Mouse (Mus musculus): Measurements from ENCODE around the gene Ppm1h. TPM values are rescaled to one million over a fixed set of nuclear protein-coding genes. Genes with fewer than 3 reads are reported as not detected.

The Ppm1h gene
- total RNA-seq, 2 experiments from 2014 or later: 21.4 to 28.5 TPM

DNA sequence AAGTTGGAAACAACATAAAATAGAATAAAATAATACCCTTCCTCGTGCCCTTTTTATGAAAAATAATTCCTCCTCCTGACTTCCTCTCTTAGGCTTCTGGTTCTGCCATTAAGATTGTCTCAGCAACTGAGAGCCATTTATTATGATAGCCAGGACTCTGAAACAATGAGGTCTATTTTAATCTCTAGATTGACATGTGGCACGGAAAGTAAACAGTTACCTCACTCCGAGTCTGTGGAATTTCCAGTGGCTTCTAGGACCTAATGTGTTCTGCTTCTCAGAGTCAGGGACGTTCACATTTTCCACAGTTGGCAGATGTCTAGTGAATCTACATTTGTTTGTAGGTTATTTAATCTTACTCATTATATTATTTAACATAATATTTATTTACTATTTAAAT, 87.0 kb downstream of the Ppm1h start:
- ATAC-seq (replicated peaks; ENCODE audit: poor library complexity): no peak

DNA sequence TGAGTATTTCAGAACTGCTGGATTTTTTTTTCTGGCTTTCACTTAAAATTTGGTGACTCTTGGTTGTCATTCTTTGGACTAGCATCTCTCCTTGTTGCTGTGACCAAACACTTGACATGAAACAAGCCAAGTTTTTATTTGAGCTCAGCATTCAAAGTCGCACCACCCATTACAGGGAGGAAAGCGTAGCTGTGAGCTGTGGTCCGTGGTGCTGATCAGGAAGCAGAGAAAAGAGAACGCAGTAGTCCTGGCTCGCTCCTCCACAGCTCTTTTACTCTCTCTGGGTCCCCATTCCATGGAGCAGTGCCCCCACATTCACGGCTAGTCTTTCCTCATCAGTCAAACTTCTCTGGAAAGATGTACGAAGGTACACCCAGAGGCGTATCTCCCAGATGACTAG, 87.4 kb downstream of the Ppm1h start:
- ATAC-seq (replicated peaks; ENCODE audit: poor library complexity): no peak

GRCm38 (mm10) chr10:122768204-122768892, 89.8 kb downstream of the Ppm1h start:
- no peak for ATAC-seq (replicated peaks; ENCODE audit: poor library complexity)

DNA sequence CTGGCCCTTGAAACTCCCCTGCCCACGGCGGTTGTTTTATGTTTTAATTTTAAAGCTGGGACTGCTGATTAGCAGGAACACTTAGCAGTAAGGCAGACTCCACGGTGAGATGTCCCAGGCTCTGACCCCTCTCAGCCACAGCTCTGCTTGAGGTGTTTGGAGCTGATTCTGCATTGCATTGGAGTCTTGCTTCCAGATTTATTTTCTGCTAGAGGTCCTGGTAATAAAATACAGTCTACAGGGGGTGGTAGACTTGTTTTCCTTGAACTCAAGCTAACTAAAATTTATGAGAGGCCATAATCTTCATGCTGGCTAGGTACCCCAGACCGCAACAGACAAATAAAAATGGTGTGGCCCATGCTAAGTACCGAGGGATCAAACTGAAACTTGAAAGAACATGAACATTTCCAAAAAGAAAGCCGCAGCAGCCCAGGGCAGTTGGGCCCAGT, 90.4 kb downstream of the Ppm1h start:
- no peak for ATAC-seq (replicated peaks; ENCODE audit: poor library complexity)

DNA sequence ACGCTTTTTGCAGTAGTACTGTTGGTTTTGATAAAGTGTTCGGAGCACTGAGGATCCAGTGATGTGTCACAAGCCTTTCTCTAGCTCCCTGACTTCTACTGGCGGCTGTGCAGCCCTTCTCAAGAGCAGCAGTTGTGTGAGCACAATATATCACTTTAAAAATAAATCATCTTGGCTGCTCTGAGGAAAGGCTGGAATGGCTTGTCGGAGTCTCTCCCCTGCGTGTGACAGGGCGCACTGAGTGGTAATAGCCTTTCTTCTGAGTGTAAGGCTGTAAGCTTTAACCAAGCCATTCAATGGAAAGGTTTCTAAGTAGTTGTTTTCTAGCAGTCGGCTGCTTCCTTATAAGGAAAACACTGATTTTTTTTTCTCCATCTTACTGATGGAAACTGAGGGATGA, 91.8 kb downstream of the Ppm1h start:
- ATAC-seq (replicated peaks; ENCODE audit: poor library complexity): no peak

DNA sequence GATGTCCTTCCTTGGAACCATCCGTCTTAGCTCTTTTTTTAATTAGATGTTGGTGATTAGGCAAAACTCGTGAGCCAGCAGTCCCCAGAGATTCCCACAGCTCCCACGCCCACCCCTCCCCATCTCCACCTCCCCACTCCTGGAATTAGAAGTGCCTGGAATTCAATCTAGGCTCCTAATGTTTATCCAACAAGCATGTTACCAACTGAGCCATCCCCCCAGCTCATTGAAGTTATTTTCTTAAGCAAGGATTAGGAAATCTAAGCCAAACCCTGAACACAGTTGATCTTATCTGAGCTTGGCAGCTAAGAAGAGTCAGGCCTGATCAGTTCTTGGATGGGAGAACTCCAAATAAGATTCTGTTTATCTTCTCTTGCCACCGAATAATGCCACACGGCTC, 92.4 kb downstream of the Ppm1h start:
- ATAC-seq (replicated peaks; ENCODE audit: poor library complexity): no peak

- ATAC-seq (replicated peaks; ENCODE audit: poor library complexity): peak; percentile 95
These were observed 95.6 kb downstream of the Ppm1h start for GRCm38 (mm10) chr10:122774169-122774568.

- no peak for ATAC-seq (replicated peaks; ENCODE audit: poor library complexity)
These were observed 98.9 kb downstream of the Ppm1h start for GRCm38 (mm10) chr10:122777436-122777835.

GRCm38 (mm10) chr10:122777939-122778655, 99.5 kb downstream of the Ppm1h start:
- no peak for ATAC-seq (replicated peaks; ENCODE audit: poor library complexity)

DNA sequence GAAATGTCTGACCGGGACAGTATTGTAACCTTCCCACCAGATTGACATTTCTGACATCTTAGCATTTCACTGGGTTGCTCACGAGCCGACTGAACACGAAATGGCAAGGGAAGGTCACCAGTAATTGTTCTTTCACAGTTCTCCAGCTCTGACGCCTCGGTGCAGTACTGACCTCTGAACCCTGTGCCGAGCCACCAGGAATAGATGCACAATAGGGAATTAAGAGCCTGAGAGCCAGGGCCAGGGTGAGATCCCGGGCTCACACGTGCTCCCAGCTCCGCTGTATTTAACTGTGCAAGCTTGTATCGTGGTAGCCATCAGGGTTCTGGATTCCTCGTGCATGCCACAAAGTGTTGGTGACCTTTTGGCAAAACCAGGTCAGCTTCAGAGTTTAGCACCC, 100.8 kb downstream of the Ppm1h start:
- ATAC-seq (replicated peaks; ENCODE audit: poor library complexity): no peak

GRCm38 (mm10) chr10:122782755-122783154, 104.2 kb downstream of the Ppm1h start:
- no peak for ATAC-seq (replicated peaks; ENCODE audit: poor library complexity)

DNA sequence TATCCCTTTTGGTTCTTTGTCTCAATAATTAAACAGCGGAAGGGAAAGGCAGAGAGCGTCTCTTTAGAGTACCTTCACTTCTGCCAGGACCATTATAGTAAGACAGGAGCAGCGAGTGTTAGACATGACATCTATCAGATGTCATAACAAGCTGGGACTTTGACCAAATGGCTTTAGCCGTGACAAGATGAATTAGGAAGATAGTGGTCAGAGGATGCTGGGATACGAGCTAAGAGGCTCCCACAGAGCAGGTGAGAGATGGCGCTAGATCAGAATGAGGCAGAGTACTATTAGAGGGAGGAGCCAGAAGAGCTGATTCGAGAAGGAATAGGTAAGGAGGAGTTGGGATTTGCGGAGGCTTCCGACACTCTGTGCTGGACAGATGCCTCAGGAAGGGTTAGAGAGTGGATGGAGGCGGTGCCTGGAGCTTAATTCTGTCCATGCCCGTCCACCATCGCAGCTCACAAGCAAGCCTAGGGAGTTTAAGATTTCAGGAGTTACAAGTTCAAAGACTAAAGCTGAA, 111.1 kb downstream of the Ppm1h start:
- no peak for ATAC-seq (replicated peaks; ENCODE audit: poor library complexity)

- peak; percentile 36 for ATAC-seq (replicated peaks; ENCODE audit: poor library complexity)
These were observed 113.7 kb downstream of the Ppm1h start for GRCm38 (mm10) chr10:122792021-122792966.

GRCm38 (mm10) chr10:122793193-122793592, 114.6 kb downstream of the Ppm1h start:
- ATAC-seq (replicated peaks; ENCODE audit: poor library complexity): no peak

- ATAC-seq (replicated peaks; ENCODE audit: poor library complexity): peak; percentile 84
These were observed 115.8 kb downstream of the Ppm1h start for GRCm38 (mm10) chr10:122794187-122794850.

- no peak for ATAC-seq (replicated peaks; ENCODE audit: poor library complexity)
These were observed 119.4 kb downstream of the Ppm1h start for GRCm38 (mm10) chr10:122797955-122798354.

DNA sequence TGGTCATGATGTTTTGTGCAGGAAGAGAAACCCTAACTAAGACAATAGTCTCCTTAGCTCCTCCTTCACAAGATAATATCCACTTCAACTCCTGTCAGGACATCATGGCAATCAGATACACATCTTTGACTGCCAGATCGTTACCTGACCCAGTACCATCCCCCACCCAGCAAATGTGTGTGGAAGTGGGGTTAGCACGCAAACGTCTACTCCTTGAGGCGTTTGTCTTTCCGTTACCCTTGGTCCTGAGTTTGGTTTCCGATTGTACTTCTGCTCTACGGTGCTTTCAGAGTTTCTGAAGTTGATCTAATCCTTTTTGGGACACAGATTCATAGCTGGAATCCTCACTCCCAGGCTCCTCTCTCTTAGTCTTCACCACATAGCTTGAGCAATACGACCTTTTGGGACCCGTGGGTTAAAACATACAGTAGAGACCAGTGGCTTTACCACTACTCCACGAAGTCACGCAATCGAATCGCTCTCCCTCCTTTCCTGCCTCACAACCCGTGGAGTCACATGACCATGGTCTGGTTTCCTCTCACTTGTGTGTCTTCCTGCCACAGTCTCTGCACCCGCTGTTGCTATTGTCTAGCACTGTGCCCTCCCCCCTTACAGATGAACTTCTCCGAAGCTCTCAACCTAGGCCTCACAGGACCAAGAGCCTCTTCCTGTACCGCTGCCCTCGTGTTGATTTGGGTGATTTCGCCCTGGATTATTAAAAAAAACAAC, 121.6 kb downstream of the Ppm1h start:
- peak; percentile 81 for ATAC-seq (replicated peaks; ENCODE audit: poor library complexity)

- no peak for ATAC-seq (replicated peaks; ENCODE audit: poor library complexity)
These were observed 122.2 kb downstream of the Ppm1h start for GRCm38 (mm10) chr10:122800732-122801110.

GRCm38 (mm10) chr10:122802218-122802617, 123.7 kb downstream of the Ppm1h start:
- no peak for ATAC-seq (replicated peaks; ENCODE audit: poor library complexity)

GRCm38 (mm10) chr10:122802901-122803300, 124.3 kb downstream of the Ppm1h start:
- ATAC-seq (replicated peaks; ENCODE audit: poor library complexity): no peak

Measured in megakaryocyte progenitor cell, adult 5-6 weeks (primary cell).